Mouse (Mus musculus): ENCODE measurements around the gene Sertad4. TPM values are rescaled to one million over a fixed set of nuclear protein-coding genes. Genes with fewer than 3 reads are reported as not detected.

Gene Sertad4
- polyA plus RNA-seq, 1 experiment from 2014 or later, result 3.4 TPM

GRCm38 (mm10) chr1:192833586-192833985 lies 22.0 kb downstream of the Sertad4 start:
- no peaks in the 10 kb centered on the region for H3K9me3 ChIP-seq (ENCODE audit: control insufficient read depth)
- H3K4me1 ChIP-seq (replicated peaks; ENCODE audit: control insufficient read depth, insufficient read depth, low read length), result peaks cover 10% of the 10 kb centered on the region
- no peak overlapping the region for H3K9ac ChIP-seq (ENCODE audit: low read depth, low read length)
- TF ChIP-seq CTCF (IDR thresholded peaks at IDR 0.05; ENCODE audit: low read depth), result no peak
- WGBS, result 70% methylated on average over 26 of the region's 26 CpGs
- no peak overlapping the region for H3K4me3 ChIP-seq (ENCODE audit: low read depth, low read length)
- H3K36me3 ChIP-seq (ENCODE audit: control insufficient read depth, insufficient read depth), result no peaks in the 10 kb centered on the region
- H3K27ac ChIP-seq (ENCODE audit: low read depth, low read length), result no peak overlapping the region
- ATAC-seq, result no peak
- 0 out of 2 replicates have a peak, but pooled peaks cover 6% of the 10 kb centered on the region for H3K27me3 ChIP-seq (replicated peaks; ENCODE audit: control insufficient read depth, insufficient read depth, low read length)
- H3K4me2 ChIP-seq (replicated peaks; ENCODE audit: low read depth), result no peak overlapping the region

- Histone ChIP-seq H3K27ac (ENCODE audit: low read depth, low read length) (no peak overlapping the region), H3K27me3 (replicated peaks; ENCODE audit: control insufficient read depth, insufficient read depth, low read length) (0 out of 2 replicates have a peak, but pooled peaks cover 6% of the 10 kb centered on the region), H3K4me1 (replicated peaks; ENCODE audit: control insufficient read depth, insufficient read depth, low read length) (peaks cover 10% of the 10 kb centered on the region), H3K4me2 (replicated peaks; ENCODE audit: low read depth) (no peak overlapping the region), H3K9me3 (ENCODE audit: control insufficient read depth) (no peaks in the 10 kb centered on the region), H3K36me3 (ENCODE audit: control insufficient read depth, insufficient read depth) (no peaks in the 10 kb centered on the region), H3K4me3 (ENCODE audit: low read depth, low read length) (no peak overlapping the region), H3K9ac (ENCODE audit: low read depth, low read length) (no peak overlapping the region)
- WGBS, result 72% methylated on average over 4 of the region's 4 CpGs
- ATAC-seq, result no peak
- TF ChIP-seq CTCF (IDR thresholded peaks at IDR 0.05; ENCODE audit: low read depth), result no peak
Measured at GRCm38 (mm10) chr1:192833097-192833496, 22.5 kb downstream of the Sertad4 start.

GRCm38 (mm10) chr1:192832338-192832737 lies 23.2 kb downstream of the Sertad4 start:
- Histone ChIP-seq H3K36me3 (ENCODE audit: control insufficient read depth, insufficient read depth) (no peaks in the 10 kb centered on the region), H3K9me3 (ENCODE audit: control insufficient read depth) (no peaks in the 10 kb centered on the region), H3K4me2 (replicated peaks; ENCODE audit: low read depth) (no peak overlapping the region), H3K27me3 (replicated peaks; ENCODE audit: control insufficient read depth, insufficient read depth, low read length) (0 out of 2 replicates have a peak, but pooled peaks cover 6% of the 10 kb centered on the region), H3K9ac (ENCODE audit: low read depth, low read length) (no peak overlapping the region), H3K4me3 (ENCODE audit: low read depth, low read length) (no peak overlapping the region), H3K27ac (ENCODE audit: low read depth, low read length) (no peak overlapping the region), H3K4me1 (replicated peaks; ENCODE audit: control insufficient read depth, insufficient read depth, low read length) (peaks cover 10% of the 10 kb centered on the region)
- no peak for TF ChIP-seq CTCF (IDR thresholded peaks at IDR 0.05; ENCODE audit: low read depth)
- ATAC-seq, result no peak
- 63% methylated on average over 2 of the region's 2 CpGs for WGBS

- no peak overlapping the region for H3K9ac ChIP-seq (ENCODE audit: low read depth, low read length)
Measured at GRCm38 (mm10) chr1:192830444-192830843, 25.1 kb downstream of the Sertad4 start.

GRCm38 (mm10) chr1:192828928-192829327 lies 26.6 kb downstream of the Sertad4 start:
- peaks cover 8% of the 10 kb centered on the region for H3K4me1 ChIP-seq (replicated peaks; ENCODE audit: control insufficient read depth, insufficient read depth, low read length)
- H3K9me3 ChIP-seq (ENCODE audit: control insufficient read depth), result no peaks in the 10 kb centered on the region
- no peak overlapping the region for H3K27ac ChIP-seq (ENCODE audit: low read depth, low read length)
- no peaks in the 10 kb centered on the region for H3K36me3 ChIP-seq (ENCODE audit: control insufficient read depth, insufficient read depth)
- H3K9ac ChIP-seq (ENCODE audit: low read depth, low read length), result no peak overlapping the region
- no peak overlapping the region for H3K4me2 ChIP-seq (replicated peaks; ENCODE audit: low read depth)
- ATAC-seq, result no peak
- no peak overlapping the region for H3K4me3 ChIP-seq (ENCODE audit: low read depth, low read length)
- H3K27me3 ChIP-seq (replicated peaks; ENCODE audit: control insufficient read depth, insufficient read depth, low read length), result 0 out of 2 replicates have a peak, but pooled peaks cover 4% of the 10 kb centered on the region
- 76% methylated on average over 7 of the region's 7 CpGs for WGBS
- TF ChIP-seq CTCF (IDR thresholded peaks at IDR 0.05; ENCODE audit: low read depth), result no peak

More at GRCm38 (mm10) chr1:192830444-192830843, 25.1 kb downstream of the Sertad4 start:
- 17% methylated on average over 6 of the region's 6 CpGs for WGBS
- peaks cover 10% of the 10 kb centered on the region for H3K4me1 ChIP-seq (replicated peaks; ENCODE audit: control insufficient read depth, insufficient read depth, low read length)
- H3K27me3 ChIP-seq (replicated peaks; ENCODE audit: control insufficient read depth, insufficient read depth, low read length), result 0 out of 2 replicates have a peak, but pooled peaks cover 6% of the 10 kb centered on the region
- no peak overlapping the region for H3K4me3 ChIP-seq (ENCODE audit: low read depth, low read length)
- ATAC-seq, result peak; percentile 73
- H3K4me2 ChIP-seq (replicated peaks; ENCODE audit: low read depth), result no peak overlapping the region
- H3K36me3 ChIP-seq (ENCODE audit: control insufficient read depth, insufficient read depth), result no peaks in the 10 kb centered on the region
- no peaks in the 10 kb centered on the region for H3K9me3 ChIP-seq (ENCODE audit: control insufficient read depth)
- H3K27ac ChIP-seq (ENCODE audit: low read depth, low read length), result peak overlapping the region; percentile 63
- TF ChIP-seq CTCF (IDR thresholded peaks at IDR 0.05; ENCODE audit: low read depth), result no peak

- H3K9me3 ChIP-seq (ENCODE audit: control insufficient read depth), result no peaks in the 10 kb centered on the region
- no peak for TF ChIP-seq CTCF (IDR thresholded peaks at IDR 0.05; ENCODE audit: low read depth)
- H3K4me1 ChIP-seq (replicated peaks; ENCODE audit: control insufficient read depth, insufficient read depth, low read length), result peaks cover 8% of the 10 kb centered on the region
- no peak for ATAC-seq
- no peaks in the 10 kb centered on the region for H3K36me3 ChIP-seq (ENCODE audit: control insufficient read depth, insufficient read depth)
- H3K27ac ChIP-seq (ENCODE audit: low read depth, low read length), result no peak overlapping the region
- no peak overlapping the region for H3K9ac ChIP-seq (ENCODE audit: low read depth, low read length)
- H3K4me3 ChIP-seq (ENCODE audit: low read depth, low read length), result no peak overlapping the region
- no peaks in the 10 kb centered on the region for H3K27me3 ChIP-seq (replicated peaks; ENCODE audit: control insufficient read depth, insufficient read depth, low read length)
- H3K4me2 ChIP-seq (replicated peaks; ENCODE audit: low read depth), result no peak overlapping the region
Measured at GRCm38 (mm10) chr1:192827955-192828354, 27.6 kb downstream of the Sertad4 start.

GRCm38 (mm10) chr1:192825746-192826145 lies 29.8 kb downstream of the Sertad4 start:
- H3K4me3 ChIP-seq (ENCODE audit: low read depth, low read length), result no peak overlapping the region
- peaks cover 3% of the 10 kb centered on the region; the same call in 1 of the 2 replicates for H3K4me1 ChIP-seq (replicated peaks; ENCODE audit: control insufficient read depth, insufficient read depth, low read length)
- H3K27me3 ChIP-seq (replicated peaks; ENCODE audit: control insufficient read depth, insufficient read depth, low read length), result no peaks in the 10 kb centered on the region
- 37% methylated on average over 9 of the region's 9 CpGs for WGBS
- TF ChIP-seq CTCF (IDR thresholded peaks at IDR 0.05; ENCODE audit: low read depth), result no peak
- no peaks in the 10 kb centered on the region for H3K36me3 ChIP-seq (ENCODE audit: control insufficient read depth, insufficient read depth)
- ATAC-seq, result 0 out of 2 replicates have a peak, but pooled peaks have one; percentile 25
- no peak overlapping the region for H3K9ac ChIP-seq (ENCODE audit: low read depth, low read length)
- no peak overlapping the region for H3K4me2 ChIP-seq (replicated peaks; ENCODE audit: low read depth)
- no peaks in the 10 kb centered on the region for H3K9me3 ChIP-seq (ENCODE audit: control insufficient read depth)
- H3K27ac ChIP-seq (ENCODE audit: low read depth, low read length), result no peak overlapping the region

All from intestine, postnatal 0 days (tissue).